Mouse (Mus musculus): ENCODE data around the gene Nfia. TPM values are rescaled to one million over a fixed set of nuclear protein-coding genes. Genes with fewer than 3 reads are reported as not detected.
A peak's percentile ranks its signal among the peaks of the same experiment; 100 is the strongest.

The Nfia gene
- polyA plus RNA-seq, 1 experiment from 2014 or later, result 45.4 TPM

DNA sequence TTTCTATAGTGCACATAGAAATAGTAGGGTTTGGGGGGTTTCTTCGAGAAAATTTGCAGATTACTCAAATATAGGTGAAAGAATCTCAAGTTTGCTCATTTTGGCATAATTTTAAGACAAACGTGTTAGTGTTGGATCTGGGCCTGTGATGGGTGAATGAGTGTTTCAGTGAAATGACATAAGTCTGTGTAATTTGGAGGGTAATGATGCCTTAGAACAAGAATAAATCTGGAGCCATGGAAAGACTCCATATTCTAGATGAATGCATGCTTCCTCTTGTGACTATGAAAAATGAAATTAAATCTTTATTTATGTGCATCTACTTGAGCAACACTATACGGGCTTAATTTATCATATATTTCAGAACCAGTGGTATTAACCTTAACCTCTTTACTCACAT lies 44.2 kb downstream of the Nfia start:
- Histone ChIP-seq H3K4me1 (replicated peaks; ENCODE audit: control insufficient read depth, insufficient read depth, low read length) (no peaks in the 10 kb centered on the region), H3K27me3 (ENCODE audit: control insufficient read depth, insufficient read depth, low read length) (no peaks in the 10 kb centered on the region), H3K4me2 (ENCODE audit: low read depth, low read length, severe bottlenecking) (no peak overlapping the region), H3K9me3 (ENCODE audit: control insufficient read depth, low read length) (no peaks in the 10 kb centered on the region), H3K27ac (ENCODE audit: low read depth, low read length) (no peak overlapping the region), H3K36me3 (ENCODE audit: control insufficient read depth, insufficient read depth, low read length) (no peaks in the 10 kb centered on the region), H3K4me3 (ENCODE audit: low read depth, low read length) (no peak overlapping the region), H3K9ac (ENCODE audit: low read length) (no peak overlapping the region)
- ATAC-seq (replicated peaks; ENCODE audit: low FRiP score) (no peak), DNase-seq (ENCODE audit: low spot score) (no peak)
- WGBS, result 91% methylated on average over 3 of the region's 3 CpGs

GRCm38 (mm10) chr4:97817741-97818140 lies 45.2 kb downstream of the Nfia start:
- Histone ChIP-seq H3K4me1 (replicated peaks; ENCODE audit: control insufficient read depth, insufficient read depth, low read length) (no peaks in the 10 kb centered on the region), H3K4me3 (ENCODE audit: low read depth, low read length) (no peak overlapping the region), H3K27ac (ENCODE audit: low read depth, low read length) (no peak overlapping the region), H3K9me3 (ENCODE audit: control insufficient read depth, low read length) (no peaks in the 10 kb centered on the region), H3K9ac (ENCODE audit: low read length) (no peak overlapping the region), H3K36me3 (ENCODE audit: control insufficient read depth, insufficient read depth, low read length) (no peaks in the 10 kb centered on the region), H3K27me3 (ENCODE audit: control insufficient read depth, insufficient read depth, low read length) (no peaks in the 10 kb centered on the region), H3K4me2 (ENCODE audit: low read depth, low read length, severe bottlenecking) (no peak overlapping the region)
- DNase-seq (ENCODE audit: low spot score), result no peak
- WGBS, result 90% methylated on average over 1 of the region's 1 CpGs
- no peak for ATAC-seq (replicated peaks; ENCODE audit: low FRiP score)

GRCm38 (mm10) chr4:97818498-97818897 lies 46.0 kb downstream of the Nfia start:
- no peaks in the 10 kb centered on the region for H3K9me3 ChIP-seq (ENCODE audit: control insufficient read depth, low read length)
- H3K27me3 ChIP-seq (ENCODE audit: control insufficient read depth, insufficient read depth, low read length), result no peaks in the 10 kb centered on the region
- no peaks in the 10 kb centered on the region for H3K36me3 ChIP-seq (ENCODE audit: control insufficient read depth, insufficient read depth, low read length)
- H3K4me1 ChIP-seq (replicated peaks; ENCODE audit: control insufficient read depth, insufficient read depth, low read length), result no peaks in the 10 kb centered on the region
- H3K27ac ChIP-seq (ENCODE audit: low read depth, low read length), result no peak overlapping the region
- no peak for DNase-seq (ENCODE audit: low spot score)
- no peak overlapping the region for H3K9ac ChIP-seq (ENCODE audit: low read length)
- H3K4me3 ChIP-seq (ENCODE audit: low read depth, low read length), result no peak overlapping the region
- 80% methylated on average over 3 of the region's 3 CpGs for WGBS
- H3K4me2 ChIP-seq (ENCODE audit: low read depth, low read length, severe bottlenecking), result no peak overlapping the region
- ATAC-seq (replicated peaks; ENCODE audit: low FRiP score), result no peak

DNA sequence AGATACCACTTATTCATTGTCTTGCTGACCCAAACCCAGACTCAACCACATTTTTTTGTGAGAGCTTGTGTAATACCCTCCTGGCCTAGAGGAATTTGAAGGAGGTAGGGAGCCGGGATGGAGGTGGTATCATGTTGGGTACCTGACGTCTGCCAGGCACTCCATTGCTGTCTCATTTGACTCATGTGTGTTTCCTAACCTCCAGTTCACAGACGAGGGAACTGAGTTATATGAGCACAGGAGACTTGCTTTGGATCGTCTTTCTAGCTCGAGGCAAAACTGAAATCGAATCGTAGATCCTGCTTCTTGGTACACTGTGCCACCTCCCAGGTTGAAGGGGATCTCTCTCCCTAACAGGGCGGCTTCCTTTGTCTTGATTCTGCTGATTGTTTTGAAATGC lies 46.6 kb downstream of the Nfia start:
- H3K4me3 ChIP-seq (ENCODE audit: low read depth, low read length), result no peak overlapping the region
- no peak overlapping the region for H3K4me2 ChIP-seq (ENCODE audit: low read depth, low read length, severe bottlenecking)
- 83% methylated on average over 8 of the region's 8 CpGs for WGBS
- ATAC-seq (replicated peaks; ENCODE audit: low FRiP score) (no peak), DNase-seq (ENCODE audit: low spot score) (no peak)
- H3K9me3 ChIP-seq (ENCODE audit: control insufficient read depth, low read length), result no peaks in the 10 kb centered on the region
- no peak overlapping the region for H3K9ac ChIP-seq (ENCODE audit: low read length)
- H3K4me1 ChIP-seq (replicated peaks; ENCODE audit: control insufficient read depth, insufficient read depth, low read length), result no peaks in the 10 kb centered on the region
- no peak overlapping the region for H3K27ac ChIP-seq (ENCODE audit: low read depth, low read length)
- H3K36me3 ChIP-seq (ENCODE audit: control insufficient read depth, insufficient read depth, low read length), result no peaks in the 10 kb centered on the region
- H3K27me3 ChIP-seq (ENCODE audit: control insufficient read depth, insufficient read depth, low read length), result no peaks in the 10 kb centered on the region

- no peaks in the 10 kb centered on the region for H3K27me3 ChIP-seq (ENCODE audit: control insufficient read depth, insufficient read depth, low read length)
- no peak for ATAC-seq (replicated peaks; ENCODE audit: low FRiP score)
- no peaks in the 10 kb centered on the region for H3K9me3 ChIP-seq (ENCODE audit: control insufficient read depth, low read length)
- no peak overlapping the region for H3K27ac ChIP-seq (ENCODE audit: low read depth, low read length)
- H3K4me3 ChIP-seq (ENCODE audit: low read depth, low read length), result no peak overlapping the region
- H3K36me3 ChIP-seq (ENCODE audit: control insufficient read depth, insufficient read depth, low read length), result no peaks in the 10 kb centered on the region
- no peaks in the 10 kb centered on the region; the same call in 1 of the 2 replicates for H3K4me1 ChIP-seq (replicated peaks; ENCODE audit: control insufficient read depth, insufficient read depth, low read length)
- no peak overlapping the region for H3K4me2 ChIP-seq (ENCODE audit: low read depth, low read length, severe bottlenecking)
- no peak overlapping the region for H3K9ac ChIP-seq (ENCODE audit: low read length)
- 84% methylated on average over 4 of the region's 4 CpGs for WGBS
- DNase-seq (ENCODE audit: low spot score), result no peak
Observed at GRCm38 (mm10) chr4:97820474-97821259, 48.1 kb downstream of the Nfia start.

- no peak overlapping the region for H3K27ac ChIP-seq (ENCODE audit: low read depth, low read length)
- no peak overlapping the region for H3K4me2 ChIP-seq (ENCODE audit: low read depth, low read length, severe bottlenecking)
- no peaks in the 10 kb centered on the region; the same call in 1 of the 2 replicates for H3K4me1 ChIP-seq (replicated peaks; ENCODE audit: control insufficient read depth, insufficient read depth, low read length)
- no peaks in the 10 kb centered on the region for H3K36me3 ChIP-seq (ENCODE audit: control insufficient read depth, insufficient read depth, low read length)
- 88% methylated on average over 4 of the region's 4 CpGs for WGBS
- no peaks in the 10 kb centered on the region for H3K9me3 ChIP-seq (ENCODE audit: control insufficient read depth, low read length)
- ATAC-seq (replicated peaks; ENCODE audit: low FRiP score) (no peak), DNase-seq (ENCODE audit: low spot score) (no peak)
- no peaks in the 10 kb centered on the region for H3K27me3 ChIP-seq (ENCODE audit: control insufficient read depth, insufficient read depth, low read length)
- H3K4me3 ChIP-seq (ENCODE audit: low read depth, low read length), result no peak overlapping the region
- no peak overlapping the region for H3K9ac ChIP-seq (ENCODE audit: low read length)
Observed at GRCm38 (mm10) chr4:97821556-97822251, 49.2 kb downstream of the Nfia start.

GRCm38 (mm10) chr4:97823512-97823911 lies 51.0 kb downstream of the Nfia start:
- Histone ChIP-seq H3K9me3 (ENCODE audit: control insufficient read depth, low read length) (no peaks in the 10 kb centered on the region), H3K27ac (ENCODE audit: low read depth, low read length) (no peak overlapping the region), H3K27me3 (ENCODE audit: control insufficient read depth, insufficient read depth, low read length) (no peaks in the 10 kb centered on the region), H3K36me3 (ENCODE audit: control insufficient read depth, insufficient read depth, low read length) (no peaks in the 10 kb centered on the region), H3K9ac (ENCODE audit: low read length) (no peak overlapping the region), H3K4me3 (ENCODE audit: low read depth, low read length) (no peak overlapping the region), H3K4me2 (ENCODE audit: low read depth, low read length, severe bottlenecking) (no peak overlapping the region), H3K4me1 (replicated peaks; ENCODE audit: control insufficient read depth, insufficient read depth, low read length) (peaks cover 3% of the 10 kb centered on the region; the same call in 1 of the 2 replicates)
- ATAC-seq (replicated peaks; ENCODE audit: low FRiP score) (no peak), DNase-seq (ENCODE audit: low spot score) (no peak)
- WGBS, result 90% methylated on average over 6 of the region's 6 CpGs

GRCm38 (mm10) chr4:97824451-97824850 lies 51.9 kb downstream of the Nfia start:
- no peak overlapping the region for H3K4me3 ChIP-seq (ENCODE audit: low read depth, low read length)
- no peaks in the 10 kb centered on the region for H3K27me3 ChIP-seq (ENCODE audit: control insufficient read depth, insufficient read depth, low read length)
- H3K36me3 ChIP-seq (ENCODE audit: control insufficient read depth, insufficient read depth, low read length), result no peaks in the 10 kb centered on the region
- 0 out of 2 replicates have a peak overlapping the region, but pooled peaks have one; percentile 6 for H3K27ac ChIP-seq (ENCODE audit: low read depth, low read length)
- 55% methylated on average over 4 of the region's 4 CpGs for WGBS
- no peak overlapping the region for H3K4me2 ChIP-seq (ENCODE audit: low read depth, low read length, severe bottlenecking)
- ATAC-seq (replicated peaks; ENCODE audit: low FRiP score), result no peak
- no peaks in the 10 kb centered on the region for H3K9me3 ChIP-seq (ENCODE audit: control insufficient read depth, low read length)
- H3K9ac ChIP-seq (ENCODE audit: low read length), result no peak overlapping the region
- peaks cover 3% of the 10 kb centered on the region; the same call in 1 of the 2 replicates for H3K4me1 ChIP-seq (replicated peaks; ENCODE audit: control insufficient read depth, insufficient read depth, low read length)
- no peak for DNase-seq (ENCODE audit: low spot score)
